Mouse (Mus musculus) heart, embryonic 15.5 days (tissue): Measurements from ENCODE around the gene Slc29a4. TPM values are rescaled to one million over a fixed set of nuclear protein-coding genes. Genes with fewer than 3 reads are reported as not detected.

Source experiments
- ATAC-seq: fragments of 200-750 bp; cut with Nextera tagmentation; replicated peaks from 2 replicates; pipeline ENCODE4 v1.8.0; 2017; ENCODE audit warnings: low read depth, moderate TSS enrichment; ENCODE audit not compliant: insufficient number of reproducible peaks, insufficient read depth, low FRiP score
- H3K27ac ChIP-seq: fragments of 300-500 bp; sonication (generic); 2 replicates; pipeline ENCODE4 v1.5.1; 2015; ENCODE audit warnings: mild to moderate bottlenecking, inconsistent platforms
- H3K27me3 ChIP-seq: fragments of 300-500 bp; sonication (generic); 2 replicates; pipeline ENCODE4 v1.6.1; 2015; ENCODE audit warnings: inconsistent platforms
- H3K36me3 ChIP-seq: fragments of 300-500 bp; sonication (generic); 2 replicates; pipeline ENCODE4 v1.6.1; 2015; ENCODE audit warnings: mild to moderate bottlenecking, inconsistent platforms
- H3K4me1 ChIP-seq: fragments of 300-500 bp; sonication (generic); replicated peaks from 2 replicates; pipeline ENCODE4 v1.6.1; 2015; ENCODE audit warnings: inconsistent platforms
- H3K4me2 ChIP-seq: fragments of 300-500 bp; sonication (generic); 2 replicates; pipeline ENCODE4 v1.6.1; 2015; ENCODE audit warnings: inconsistent platforms, mild to moderate bottlenecking, moderate library complexity
- H3K4me3 ChIP-seq: fragments of 300-500 bp; sonication (generic); 2 replicates; pipeline ENCODE4 v1.5.1; 2015; ENCODE audit warnings: mild to moderate bottlenecking, inconsistent platforms
- H3K9ac ChIP-seq: fragments of 300-500 bp; sonication (generic); 2 replicates; pipeline ENCODE4 v1.6.1; 2015; ENCODE audit warnings: mild to moderate bottlenecking, inconsistent platforms
- H3K9me3 ChIP-seq: fragments of 300-500 bp; sonication (generic); replicated peaks from 2 replicates; pipeline ENCODE4 v1.6.1; 2016; ENCODE audit warnings: inconsistent platforms
- WGBS: fragments of 180-500 bp; shearing (Covaris S2); methylation state at CpG from one replicate; pipeline ENCODE4 v1.1.7; 2015; ENCODE audit warnings: mixed read lengths; 5-methylcytosine and 5-hydroxymethylcytosine counted together
- polyA plus RNA-seq: library from polyadenylated mRNA; unstranded; fragments of >200 nt; fragmentation: Nextera tagmentation; extraction: Ambion mirVana; gene quantifications from 2 replicates; pipeline ENCODE4 v1.2.1, GENCODE M21; 2015

The Slc29a4 gene
- polyA plus RNA-seq, 1 experiment from 2014 or later = 1.1 TPM

DNA sequence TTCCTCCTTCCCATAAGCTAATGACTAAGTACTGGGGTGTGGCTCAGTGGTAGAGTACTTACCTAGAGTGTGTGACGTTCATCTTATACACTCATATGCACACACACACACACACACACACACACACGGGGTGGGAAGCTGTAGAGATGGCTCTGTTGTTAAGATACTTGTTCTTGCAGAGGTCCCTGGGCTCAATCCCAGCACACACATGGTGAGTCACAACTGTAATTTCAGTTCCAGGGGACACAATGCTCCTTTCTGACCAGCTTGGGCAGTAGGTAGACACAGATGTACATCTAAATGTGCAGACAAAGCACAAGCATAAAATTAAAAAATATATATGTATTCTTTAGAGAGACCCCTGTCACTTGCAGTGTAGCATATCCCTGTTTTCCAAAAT is 5.4 kb downstream of the Slc29a4 start:
- Histone ChIP-seq H3K27me3 (peaks cover 54% of the 10 kb centered on the region), H3K36me3 (no peaks in the 10 kb centered on the region), H3K4me1 (peaks cover 12% of the 10 kb centered on the region), H3K4me3 (no peak overlapping the region), H3K4me2 (no peak overlapping the region), H3K9me3 (no peaks in the 10 kb centered on the region), H3K27ac (no peak overlapping the region), H3K9ac (no peak overlapping the region)
- 51% methylated on average over 2 of the region's 2 CpGs for WGBS
- no peak for ATAC-seq

DNA sequence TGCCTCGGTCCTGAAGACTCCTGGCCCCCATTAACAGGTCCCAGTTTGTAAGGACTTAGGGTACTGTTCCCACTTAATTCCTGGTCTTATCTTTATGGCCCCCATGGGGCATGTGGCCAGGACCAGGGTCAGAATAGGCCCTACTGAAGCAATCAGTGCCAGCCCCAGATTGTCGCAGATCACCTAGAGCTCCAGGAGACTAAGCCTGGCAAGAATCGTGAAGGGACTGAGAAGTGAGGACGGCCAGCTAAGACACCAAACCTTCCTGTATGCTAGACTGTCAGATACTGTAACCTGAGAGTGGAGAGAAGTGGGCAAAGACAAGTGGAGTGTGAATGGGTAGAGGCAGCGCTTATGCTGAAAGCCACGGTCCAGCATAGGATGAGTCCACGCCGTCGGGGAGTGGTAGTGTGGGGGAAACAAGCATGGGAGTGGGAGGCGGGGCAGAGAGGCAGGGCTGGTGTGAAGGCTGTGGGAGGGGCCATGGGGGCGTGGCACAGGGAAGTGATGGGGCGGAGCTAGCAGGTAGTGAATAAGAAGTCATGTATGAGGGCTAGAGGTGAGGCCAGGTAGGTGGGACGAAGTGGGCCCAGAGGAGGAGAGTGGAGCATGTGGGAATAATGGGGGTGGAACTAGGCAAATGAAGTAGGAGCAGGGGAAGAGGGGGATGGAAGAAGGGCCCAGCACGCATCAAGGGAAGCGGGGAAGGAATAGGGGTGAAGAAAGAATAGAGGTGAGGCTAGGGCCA is 8.7 kb downstream of the Slc29a4 start:
- H3K27me3 ChIP-seq = peaks cover 66% of the 10 kb centered on the region
- H3K9me3 ChIP-seq = no peaks in the 10 kb centered on the region
- H3K27ac ChIP-seq = no peak overlapping the region
- H3K4me2 ChIP-seq = peak overlapping the region; percentile 95; the same call in 1 of the 2 replicates
- H3K4me3 ChIP-seq = peak overlapping the region; percentile 56; the same call in 1 of the 2 replicates
- peaks cover 12% of the 10 kb centered on the region for H3K4me1 ChIP-seq
- no peak overlapping the region for H3K9ac ChIP-seq
- no peaks in the 10 kb centered on the region for H3K36me3 ChIP-seq
- ATAC-seq = peak; percentile 15; the same call in 1 of the 2 replicates
- 9% methylated on average over 15 of the region's 15 CpGs for WGBS

DNA sequence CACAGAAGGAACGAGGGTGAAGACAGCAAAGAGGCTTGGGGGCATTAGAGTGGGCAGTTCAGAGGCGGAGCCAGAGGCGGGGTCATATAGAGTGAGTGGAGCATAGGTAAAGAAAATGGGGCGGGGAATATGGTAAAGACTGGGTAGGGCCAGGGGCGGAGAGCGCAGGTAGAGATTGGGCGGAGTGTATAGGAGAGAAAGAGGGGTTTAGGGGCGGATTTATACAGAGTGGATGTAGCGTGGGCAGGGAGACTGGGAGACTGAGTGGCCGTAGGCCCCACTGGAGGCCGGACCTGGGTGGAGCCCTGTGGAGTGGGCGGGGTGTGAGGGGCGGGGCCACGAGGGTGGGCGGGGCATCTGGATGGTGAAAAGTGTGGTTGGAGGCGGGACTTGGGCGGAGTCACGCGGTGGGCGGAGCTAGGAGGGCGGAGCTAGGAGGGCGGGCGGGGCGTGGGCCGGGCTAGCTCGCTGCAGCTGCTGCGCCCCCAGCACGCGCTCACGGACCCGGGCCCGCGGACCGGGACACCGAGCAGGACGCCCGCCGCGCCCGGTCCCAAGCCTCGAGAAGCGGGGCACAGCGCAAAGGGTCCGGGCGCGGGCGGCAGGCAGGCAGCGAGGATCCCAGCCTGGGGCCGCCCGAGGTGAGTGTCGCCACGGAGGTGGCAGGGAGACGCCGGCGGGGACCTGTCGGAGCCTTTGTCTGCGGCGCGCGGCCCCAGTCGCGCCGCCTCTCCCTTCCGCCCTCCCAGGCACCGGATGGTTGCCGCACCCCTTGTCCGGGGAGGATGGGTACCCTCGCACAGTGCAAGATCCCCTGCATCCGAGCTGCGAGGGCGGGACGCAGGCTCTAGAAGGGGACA is 9.6 kb downstream of the Slc29a4 start:
- H3K27ac ChIP-seq = no peak overlapping the region
- peaks cover 60% of the 10 kb centered on the region for H3K27me3 ChIP-seq
- WGBS = 1% methylated on average over 66 of the region's 72 CpGs

DNA sequence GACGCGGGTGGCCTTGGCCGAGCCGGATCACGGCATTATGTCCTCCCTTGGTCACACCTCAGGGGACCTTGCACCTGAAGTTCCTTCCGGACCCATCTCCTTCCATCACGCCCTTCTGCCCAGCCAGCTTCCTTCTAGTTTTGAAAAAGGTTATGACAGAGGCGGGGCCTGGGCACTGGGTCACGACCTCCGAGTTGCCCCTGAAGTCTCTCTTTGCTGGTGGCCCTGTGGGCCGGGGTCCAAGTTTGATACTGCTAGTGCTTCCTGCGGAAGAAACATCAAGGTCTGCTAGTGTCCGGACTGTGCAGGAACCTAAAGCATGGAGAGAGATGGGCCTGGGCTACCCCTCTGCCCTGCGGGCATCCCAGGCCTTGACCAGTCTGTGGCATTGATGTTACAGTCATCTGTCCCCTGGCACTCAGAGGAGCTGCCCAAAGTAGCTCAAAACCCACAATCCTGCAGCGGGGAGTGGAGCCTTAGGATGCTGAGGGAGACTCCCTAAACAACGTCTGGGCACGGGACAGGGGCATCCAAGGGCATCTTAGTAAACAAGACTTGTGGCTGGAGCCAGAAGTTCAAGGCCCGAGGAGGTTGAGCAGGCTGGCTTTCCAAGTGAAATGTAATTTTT is 10.3 kb downstream of the Slc29a4 start:
- no peak for ATAC-seq
- Histone ChIP-seq H3K9me3 (no peaks in the 10 kb centered on the region), H3K36me3 (no peaks in the 10 kb centered on the region), H3K4me2 (peak overlapping the region; percentile 95), H3K4me3 (peak overlapping the region; percentile 56), H3K27ac (no peak overlapping the region), H3K9ac (peak overlapping the region; percentile 45), H3K27me3 (peaks cover 55% of the 10 kb centered on the region), H3K4me1 (peaks cover 12% of the 10 kb centered on the region)
- WGBS = 24% methylated on average over 18 of the region's 18 CpGs

More for the DNA sequence above, 9.6 kb downstream of the Slc29a4 start:
- peak overlapping the region; percentile 95 for H3K4me2 ChIP-seq
- H3K4me3 ChIP-seq = peak overlapping the region; percentile 56
- no peaks in the 10 kb centered on the region for H3K9me3 ChIP-seq
- H3K4me1 ChIP-seq = peaks cover 12% of the 10 kb centered on the region
- peak overlapping the region; percentile 45 for H3K9ac ChIP-seq
- H3K36me3 ChIP-seq = no peaks in the 10 kb centered on the region
- ATAC-seq = peak; percentile 71

DNA sequence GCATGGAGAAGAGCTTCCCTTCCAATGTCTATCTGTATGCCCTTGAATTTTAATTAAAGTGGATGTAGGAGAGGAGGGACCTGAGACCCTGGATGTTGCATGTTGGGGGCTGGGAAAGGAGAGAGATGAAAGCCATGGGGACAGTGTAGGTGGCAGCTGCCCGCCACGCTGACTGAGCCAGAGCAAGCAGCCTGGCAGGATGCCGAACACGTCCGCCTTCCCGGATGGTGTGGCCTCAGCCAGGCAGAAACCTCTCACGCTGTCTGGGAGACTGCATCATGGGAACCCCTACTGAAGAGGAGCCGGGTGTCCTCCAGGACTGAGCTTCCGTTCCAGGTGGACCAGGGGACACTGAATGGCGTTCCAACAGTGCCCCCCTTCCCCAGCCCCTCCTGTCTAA is 11.3 kb downstream of the Slc29a4 start:
- H3K27me3 ChIP-seq = peaks cover 50% of the 10 kb centered on the region
- no peaks in the 10 kb centered on the region for H3K36me3 ChIP-seq
- H3K27ac ChIP-seq = no peak overlapping the region
- H3K4me1 ChIP-seq = peaks cover 12% of the 10 kb centered on the region
- no peak overlapping the region for H3K9ac ChIP-seq
- H3K4me2 ChIP-seq = no peak overlapping the region
- no peaks in the 10 kb centered on the region for H3K9me3 ChIP-seq
- no peak overlapping the region for H3K4me3 ChIP-seq
- 74% methylated on average over 10 of the region's 10 CpGs for WGBS
- ATAC-seq = no peak

DNA sequence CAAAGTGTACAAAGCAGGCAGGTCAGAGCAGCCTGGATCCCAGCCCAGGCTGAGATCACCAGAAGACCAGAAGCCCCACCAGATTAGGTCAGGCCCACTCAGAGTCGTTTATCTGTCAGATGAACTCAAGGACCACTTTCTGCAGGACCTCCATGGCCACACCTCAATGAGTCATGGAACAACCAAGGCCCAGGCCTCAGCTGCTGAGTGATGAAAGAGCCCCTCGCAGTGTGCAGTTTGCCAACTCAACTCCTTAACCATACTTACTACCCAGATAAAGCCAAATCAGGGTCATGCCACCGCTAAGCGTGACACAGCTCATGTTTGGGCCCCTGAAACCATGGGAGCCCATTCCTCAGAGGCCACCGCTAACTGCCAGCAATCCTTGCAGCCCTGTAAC is 15.4 kb downstream of the Slc29a4 start:
- Histone ChIP-seq H3K4me2 (no peak overlapping the region), H3K4me3 (no peak overlapping the region), H3K9me3 (no peaks in the 10 kb centered on the region; the same call in 1 of the 2 replicates), H3K27ac (no peak overlapping the region), H3K9ac (no peak overlapping the region), H3K36me3 (no peaks in the 10 kb centered on the region), H3K4me1 (no peaks in the 10 kb centered on the region; the same call in 1 of the 2 replicates), H3K27me3 (peaks cover 20% of the 10 kb centered on the region)
- 68% methylated on average over 5 of the region's 5 CpGs for WGBS
- ATAC-seq = no peak

DNA sequence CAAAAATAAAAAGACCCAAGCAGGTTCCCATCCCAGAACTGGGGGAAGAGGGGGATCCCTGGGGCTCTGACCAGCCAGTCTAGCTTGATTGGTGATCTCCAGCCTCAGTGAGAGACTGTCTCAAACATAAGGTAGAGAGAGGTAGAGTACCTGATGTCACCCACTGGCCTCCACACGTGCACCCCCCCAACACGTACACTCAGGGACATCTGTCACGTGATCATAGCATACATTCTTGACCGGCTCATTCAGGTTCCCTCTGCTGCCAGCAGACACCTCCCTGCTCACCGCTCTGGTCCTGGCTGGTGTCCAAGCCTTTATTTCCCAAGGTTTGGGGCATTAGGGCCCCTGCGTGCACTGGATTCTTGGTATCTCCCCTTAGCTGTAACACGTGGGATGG is 17.1 kb downstream of the Slc29a4 start:
- 51% methylated on average over 7 of the region's 7 CpGs for WGBS
- Histone ChIP-seq H3K36me3 (no peaks in the 10 kb centered on the region), H3K9me3 (no peaks in the 10 kb centered on the region; the same call in 1 of the 2 replicates), H3K9ac (no peak overlapping the region), H3K27me3 (peaks cover 2% of the 10 kb centered on the region; the same call in 1 of the 2 replicates), H3K27ac (no peak overlapping the region), H3K4me2 (no peak overlapping the region), H3K4me3 (no peak overlapping the region), H3K4me1 (no peaks in the 10 kb centered on the region; the same call in 1 of the 2 replicates)
- no peak for ATAC-seq

DNA sequence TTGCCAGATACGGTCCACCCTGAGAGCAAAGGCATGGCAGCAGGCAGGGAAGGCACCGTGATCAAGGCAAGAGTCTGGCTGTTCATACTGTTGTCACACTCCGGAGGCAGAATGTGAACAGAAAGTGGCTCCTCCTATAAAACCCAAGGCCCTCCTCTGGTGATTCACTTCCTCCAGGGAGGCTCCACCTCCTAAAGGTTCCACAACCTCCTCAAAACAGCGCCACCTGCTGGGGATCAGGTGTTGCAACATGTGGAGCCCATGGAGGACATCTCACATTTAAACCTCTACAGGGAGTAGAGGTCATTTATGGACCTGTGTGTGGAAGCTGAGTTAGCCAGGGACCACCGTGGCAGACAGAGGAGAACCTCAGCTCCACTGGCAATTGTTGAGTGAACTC is 20.1 kb downstream of the Slc29a4 start:
- Histone ChIP-seq H3K9me3 (no peaks in the 10 kb centered on the region; the same call in 1 of the 2 replicates), H3K4me3 (no peak overlapping the region), H3K4me1 (no peaks in the 10 kb centered on the region; the same call in 1 of the 2 replicates), H3K27ac (no peak overlapping the region), H3K27me3 (peaks cover 3% of the 10 kb centered on the region; the same call in 1 of the 2 replicates), H3K36me3 (no peaks in the 10 kb centered on the region), H3K9ac (no peak overlapping the region), H3K4me2 (no peak overlapping the region)
- WGBS = 81% methylated on average over 5 of the region's 5 CpGs
- no peak for ATAC-seq

DNA sequence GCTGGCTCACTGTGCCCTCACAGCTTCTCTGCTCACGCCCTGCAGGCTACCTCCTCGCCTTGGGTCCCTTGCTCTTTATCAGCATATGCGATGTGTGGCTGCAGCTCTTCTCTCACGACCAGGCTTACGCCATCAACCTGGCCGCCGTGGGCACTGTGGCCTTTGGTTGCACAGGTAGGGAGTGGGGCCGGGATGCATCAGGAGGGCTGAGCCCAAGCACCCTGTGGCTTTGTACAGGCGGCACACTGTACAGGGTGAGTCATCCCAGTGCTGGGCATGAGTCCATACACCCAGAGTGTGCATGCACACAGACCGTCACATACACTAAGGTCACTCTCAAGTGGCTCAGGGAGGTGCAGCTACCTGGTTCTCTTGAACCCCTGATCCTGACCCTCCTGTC is 21.7 kb downstream of the Slc29a4 start:
- Histone ChIP-seq H3K4me1 (peaks cover 3% of the 10 kb centered on the region), H3K9me3 (no peaks in the 10 kb centered on the region; the same call in 1 of the 2 replicates), H3K9ac (no peak overlapping the region), H3K4me2 (no peak overlapping the region), H3K4me3 (no peak overlapping the region), H3K27ac (no peak overlapping the region), H3K27me3 (peaks cover 7% of the 10 kb centered on the region; the same call in 1 of the 2 replicates), H3K36me3 (no peaks in the 10 kb centered on the region)
- 77% methylated on average over 10 of the region's 10 CpGs for WGBS
- ATAC-seq = no peak

DNA sequence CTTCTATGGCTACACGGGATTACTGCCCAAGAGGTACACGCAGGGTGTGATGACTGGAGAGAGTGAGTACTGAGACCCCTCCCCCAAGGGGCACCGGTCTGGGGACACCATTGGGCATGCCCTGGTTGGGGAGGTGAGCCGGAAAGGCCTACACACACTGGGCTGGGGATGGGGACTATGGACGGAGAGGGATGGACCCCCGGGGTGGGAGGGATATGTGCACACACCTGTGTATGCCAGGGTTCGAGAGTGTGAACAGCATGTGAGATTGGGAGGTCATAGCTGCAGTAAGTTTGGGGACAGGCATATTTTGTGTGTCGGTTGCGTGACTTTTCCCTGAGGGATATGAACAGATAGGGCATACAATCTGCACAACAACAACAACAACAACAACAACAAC is 22.7 kb downstream of the Slc29a4 start:
- WGBS = 80% methylated on average over 9 of the region's 9 CpGs
- no peak overlapping the region for H3K9ac ChIP-seq
- no peak for ATAC-seq

DNA sequence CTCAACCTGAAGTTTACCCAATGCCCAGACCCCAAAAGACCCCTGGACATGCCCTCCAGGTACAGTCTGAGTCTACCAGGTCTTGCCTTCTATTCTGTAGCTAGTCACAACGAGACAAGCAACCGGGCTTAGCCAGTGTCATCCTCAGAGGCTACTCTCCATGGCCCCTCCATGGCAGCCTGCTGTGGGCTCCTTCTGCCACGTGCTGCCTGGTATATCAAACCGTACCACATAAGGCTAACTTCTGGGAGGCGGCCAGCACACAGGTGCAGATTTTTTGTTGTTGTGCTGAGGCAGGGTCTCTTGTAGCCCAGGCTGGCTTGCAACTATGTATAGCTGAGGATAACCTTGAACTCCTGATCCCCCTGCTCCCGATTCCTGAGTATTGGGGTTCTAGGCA is 23.7 kb downstream of the Slc29a4 start:
- Histone ChIP-seq H3K4me1 (peaks cover 3% of the 10 kb centered on the region; the same call in 1 of the 2 replicates), H3K4me3 (no peak overlapping the region), H3K27me3 (peaks cover 7% of the 10 kb centered on the region; the same call in 1 of the 2 replicates), H3K9me3 (no peaks in the 10 kb centered on the region; the same call in 1 of the 2 replicates), H3K27ac (no peak overlapping the region), H3K9ac (no peak overlapping the region), H3K36me3 (no peaks in the 10 kb centered on the region), H3K4me2 (no peak overlapping the region)
- no peak for ATAC-seq
- WGBS = 78% methylated on average over 6 of the region's 6 CpGs

More for the DNA sequence above, 22.7 kb downstream of the Slc29a4 start:
- H3K4me3 ChIP-seq = no peak overlapping the region
- peaks cover 3% of the 10 kb centered on the region; the same call in 1 of the 2 replicates for H3K4me1 ChIP-seq
- H3K27me3 ChIP-seq = peaks cover 7% of the 10 kb centered on the region; the same call in 1 of the 2 replicates
- H3K9me3 ChIP-seq = no peaks in the 10 kb centered on the region; the same call in 1 of the 2 replicates
- H3K27ac ChIP-seq = no peak overlapping the region
- H3K4me2 ChIP-seq = no peak overlapping the region
- H3K36me3 ChIP-seq = no peaks in the 10 kb centered on the region
